Mouse (Mus musculus): ENCODE data around the gene Herpud1.

Herpud1 gene

GRCm38 (mm10) chr8:94408443-94409080 lies 22.3 kb downstream of the Herpud1 start:
- DNase-seq (ENCODE audit: low spot score in 2 of 2) = peak; percentile 53 to 71

GRCm38 (mm10) chr8:94409523-94409922 lies 23.3 kb downstream of the Herpud1 start:
- no peak for DNase-seq (ENCODE audit: low spot score in 2 of 2)

- DNase-seq (ENCODE audit: low spot score in 2 of 2) = no peak
Measured at GRCm38 (mm10) chr8:94412518-94412917, 26.3 kb downstream of the Herpud1 start.

DNA sequence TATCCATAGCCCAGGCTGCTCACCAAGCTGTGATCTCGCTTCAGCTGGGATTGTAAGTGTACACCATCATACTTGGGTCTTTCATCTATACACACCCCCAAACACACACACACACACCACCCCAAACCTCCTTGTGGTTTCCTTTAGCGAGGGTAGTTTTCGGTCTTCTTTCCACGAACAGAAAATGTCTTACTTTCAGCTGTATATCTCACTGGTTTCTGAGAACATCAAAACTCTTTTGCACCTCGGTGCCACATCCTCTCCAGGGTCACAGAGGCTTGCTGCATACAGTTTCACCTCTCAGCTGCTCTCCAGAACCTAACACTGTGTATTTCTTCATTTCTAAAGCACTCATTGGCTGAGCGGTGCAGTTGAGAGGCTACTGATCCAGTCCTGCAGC lies 27.3 kb downstream of the Herpud1 start:
- peak; percentile 63 to 79 for DNase-seq (ENCODE audit: low spot score in 2 of 2)

GRCm38 (mm10) chr8:94415218-94415617 lies 29.0 kb downstream of the Herpud1 start:
- DNase-seq (ENCODE audit: low spot score in 2 of 2) = no peak

- DNase-seq (ENCODE audit: low spot score in 2 of 2) = no peak
Measured at GRCm38 (mm10) chr8:94418017-94418416, 31.8 kb downstream of the Herpud1 start.

DNA sequence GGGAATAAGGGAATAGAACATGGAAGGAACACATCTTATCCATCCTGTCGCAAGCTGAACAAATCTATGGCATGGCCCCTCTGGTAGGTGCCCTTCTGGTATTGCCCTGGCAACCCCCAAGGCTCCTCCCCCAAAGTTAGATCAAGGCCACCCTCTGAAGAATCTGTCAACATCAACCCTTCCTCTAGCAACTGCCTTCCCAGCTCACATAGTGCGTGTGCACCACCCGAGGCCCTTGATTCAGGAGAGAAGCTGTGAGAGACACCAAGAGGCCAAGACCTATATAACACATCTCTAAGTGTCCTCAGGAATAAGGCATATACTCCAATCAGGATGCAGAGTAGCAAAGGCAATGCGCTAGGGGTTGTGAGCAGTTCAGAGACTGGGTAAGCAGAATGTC lies 36.0 kb downstream of the Herpud1 start:
- no peak for DNase-seq (ENCODE audit: low spot score in 2 of 2)

- DNase-seq (ENCODE audit: low spot score in 2 of 2) = no peak
Measured at GRCm38 (mm10) chr8:94427953-94428352, 41.7 kb downstream of the Herpud1 start.

DNA sequence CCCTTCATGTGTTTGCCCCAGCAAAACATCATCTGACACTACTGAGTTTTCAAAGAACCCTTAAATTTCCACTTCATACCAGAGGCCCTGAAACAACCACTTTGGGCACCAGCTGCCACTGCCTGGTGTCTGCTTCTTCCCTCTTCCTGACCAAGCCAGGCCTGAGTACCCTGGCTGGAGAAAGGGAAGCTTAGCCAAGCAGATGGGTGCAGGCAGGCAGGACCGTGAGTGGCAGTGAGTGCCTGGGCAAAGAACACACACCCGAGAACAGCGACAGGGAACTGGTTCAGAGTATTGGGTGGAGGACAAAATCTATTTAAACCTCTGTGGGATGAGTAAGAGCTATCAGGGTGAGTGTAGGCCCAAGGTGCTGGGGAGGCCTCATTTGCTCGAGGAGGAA lies 42.2 kb downstream of the Herpud1 start:
- no peak for DNase-seq (ENCODE audit: low spot score in 2 of 2)

- DNase-seq (ENCODE audit: low spot score in 2 of 2) = no peak
Measured at GRCm38 (mm10) chr8:94429376-94429775, 43.1 kb downstream of the Herpud1 start.

DNA sequence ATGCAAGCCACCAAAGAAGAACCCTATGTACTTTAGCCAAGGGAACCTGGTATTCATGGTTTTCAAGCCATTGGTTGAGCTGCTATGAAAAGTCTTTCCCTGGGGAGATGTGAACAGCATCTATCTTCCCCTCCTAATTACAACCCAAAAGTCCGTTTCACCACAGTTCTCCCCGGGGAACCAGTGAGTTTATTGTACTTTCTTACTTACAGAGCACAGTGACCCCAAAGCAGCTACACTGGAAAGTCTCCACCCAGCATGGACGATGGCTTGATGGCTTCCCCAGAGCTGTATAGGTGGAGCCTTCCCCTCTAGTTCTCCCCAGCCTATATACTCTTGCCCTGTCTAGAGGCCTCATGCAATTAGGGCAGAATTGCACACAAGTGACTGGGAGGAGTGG lies 46.0 kb downstream of the Herpud1 start:
- DNase-seq (ENCODE audit: low spot score in 2 of 2) = no peak

DNA sequence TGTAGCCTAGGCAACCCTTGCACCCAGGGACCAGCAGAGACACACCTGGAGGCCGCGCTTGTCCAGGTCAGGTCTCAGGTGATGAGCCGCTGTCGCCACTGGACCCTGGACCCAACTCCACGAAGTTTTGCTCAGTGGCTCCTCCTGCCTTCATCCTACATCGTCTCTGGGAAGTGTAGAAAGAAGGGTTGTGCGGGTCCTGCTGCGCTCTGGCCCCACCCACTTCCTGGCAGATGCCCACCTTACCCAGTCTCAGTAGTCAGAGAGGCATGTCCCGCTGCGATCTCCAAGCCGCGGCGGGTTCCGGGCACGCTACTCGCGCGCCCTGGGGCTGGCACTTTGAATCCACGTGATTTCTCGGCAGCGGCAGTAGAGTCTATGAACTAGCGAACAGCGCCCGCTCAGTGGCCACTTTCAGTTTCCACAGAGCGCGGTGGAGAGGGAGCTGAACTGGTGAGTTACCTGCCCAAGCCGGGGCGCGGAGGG lies 47.8 kb downstream of the Herpud1 start, which contains the start of gene Nlrc5:
TSS of gene Nlrc5 (plus strand) at position 376 of the 486 bp plus-strand sequence.
- peak; percentile 79 to 85 for DNase-seq (ENCODE audit: low spot score in 2 of 2)

- DNase-seq (ENCODE audit: low spot score in 2 of 2) = no peak
Measured at GRCm38 (mm10) chr8:94434958-94435357, 48.7 kb downstream of the Herpud1 start.

- DNase-seq (ENCODE audit: low spot score in 2 of 2) = no peak
Measured at GRCm38 (mm10) chr8:94435397-94436111, 49.3 kb downstream of the Herpud1 start.

- no peak for DNase-seq (ENCODE audit: low spot score in 2 of 2)
Measured at GRCm38 (mm10) chr8:94436112-94436572, 49.9 kb downstream of the Herpud1 start.

- no peak for DNase-seq (ENCODE audit: low spot score in 2 of 2)
Measured at GRCm38 (mm10) chr8:94436900-94437299, 50.7 kb downstream of the Herpud1 start.

- DNase-seq (ENCODE audit: low spot score in 2 of 2) = no peak
Measured at GRCm38 (mm10) chr8:94438659-94439058, 52.4 kb downstream of the Herpud1 start.

- no peak for DNase-seq (ENCODE audit: low spot score in 2 of 2)
Measured at GRCm38 (mm10) chr8:94439691-94440090, 53.5 kb downstream of the Herpud1 start.

DNA sequence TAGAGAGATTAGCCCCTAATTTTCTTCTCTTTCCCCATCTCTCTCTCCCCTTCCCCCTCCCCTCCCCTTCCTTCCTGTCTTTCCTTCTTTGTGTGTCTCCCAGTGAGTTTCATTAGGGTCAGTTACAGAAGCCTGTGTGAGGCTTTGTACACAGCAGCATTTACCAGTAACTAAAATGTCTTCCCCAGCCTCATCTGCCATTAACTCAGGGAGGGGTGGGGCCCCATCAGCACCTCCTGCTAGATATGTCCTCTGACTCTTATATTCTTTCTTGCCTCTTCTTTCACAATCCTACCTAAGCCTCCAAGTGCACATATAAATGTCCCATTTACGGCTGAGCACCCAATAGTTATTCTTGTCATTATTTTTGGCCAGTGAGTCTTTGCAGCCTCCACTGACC lies 54.2 kb downstream of the Herpud1 start:
- DNase-seq (ENCODE audit: low spot score in 2 of 2) = no peak

DNA sequence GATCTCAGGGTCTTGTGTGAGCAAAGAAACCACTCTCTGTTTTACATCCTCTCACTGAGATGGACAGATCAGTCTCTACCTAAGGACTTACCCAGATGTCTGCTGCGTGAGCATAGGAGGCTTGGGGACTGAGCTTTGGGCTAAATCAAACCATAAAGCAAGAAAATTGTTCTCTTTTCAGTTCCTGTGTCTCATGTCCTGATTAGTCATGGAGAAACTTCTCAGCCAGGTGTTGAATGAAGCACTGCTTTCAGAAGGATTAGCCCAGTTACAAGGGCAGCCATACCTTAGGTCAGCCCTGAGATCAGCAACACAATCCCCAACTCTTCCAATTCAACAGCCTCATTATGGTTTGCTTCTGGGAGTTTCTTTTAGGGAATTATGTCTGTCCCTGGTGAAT lies 55.4 kb downstream of the Herpud1 start:
- DNase-seq (ENCODE audit: low spot score in 2 of 2) = no peak

DNA sequence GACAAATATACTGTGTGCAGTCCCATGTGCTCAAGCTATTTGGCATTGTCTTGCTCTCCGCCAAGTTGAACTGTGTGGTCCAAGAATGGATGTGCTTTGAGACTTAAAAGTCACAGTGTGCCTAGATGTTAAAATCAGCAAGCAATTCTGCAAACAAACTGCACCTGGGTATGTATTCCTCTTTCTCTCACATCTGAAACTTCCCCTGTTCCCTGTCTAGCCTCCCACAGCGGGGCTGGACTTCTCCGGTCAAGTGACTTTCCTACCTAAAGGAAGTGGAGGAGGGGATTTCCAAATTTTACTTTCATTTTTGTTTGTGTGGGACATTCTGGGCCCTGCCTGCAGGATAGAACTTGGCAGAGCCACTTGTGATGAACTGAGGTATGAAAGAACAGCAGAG lies 56.9 kb downstream of the Herpud1 start:
- no peak for DNase-seq (ENCODE audit: low spot score in 2 of 2)

DNA sequence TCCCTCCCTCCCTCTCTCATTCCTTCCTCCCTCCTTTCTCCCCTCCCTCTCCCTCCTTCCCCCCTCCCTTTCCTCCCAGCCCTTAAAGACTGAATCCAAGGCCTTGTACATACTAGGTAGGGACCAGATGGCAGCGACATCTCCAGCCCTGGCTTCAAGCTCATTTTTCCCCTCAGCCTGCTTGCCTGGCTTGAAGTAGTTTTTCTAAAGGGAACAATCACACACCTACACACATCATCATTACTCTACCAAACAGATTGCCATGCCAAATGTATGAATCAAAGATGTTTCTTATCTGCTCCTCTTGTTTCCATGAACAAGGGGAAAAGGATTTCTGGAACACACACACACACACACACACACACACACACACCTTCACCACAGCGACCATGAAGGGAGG lies 58.2 kb downstream of the Herpud1 start:
- no peak for DNase-seq (ENCODE audit: low spot score in 2 of 2)

Measured in natural killer cell, adult 2 months (primary cell).